Mouse (Mus musculus) forebrain, postnatal 0 days (tissue): ENCODE measurements around the gene Hoxa4. TPM values are rescaled to one million over a fixed set of nuclear protein-coding genes. Genes with fewer than 3 reads are reported as not detected.

Source experiments
- ATAC-seq: fragments of 200-750 bp; cut with Nextera tagmentation; 2 replicates; pipeline ENCODE4 v1.8.0; 2017; ENCODE audit warnings: mild to moderate bottlenecking, moderate library complexity
- DNase-seq: peaks from one replicate; pipeline ENCODE4 v3.0.0-alpha.2; 2015
- H3K27ac ChIP-seq: fragments of 300-500 bp; sonication (generic); 2 replicates; pipeline ENCODE4 v1.5.1; 2014; ENCODE audit warnings: low read depth, mild to moderate bottlenecking, antibody characterized with exemption, low read length, moderate library complexity, mixed read lengths
- H3K27me3 ChIP-seq: fragments of 300-500 bp; sonication (generic); 2 replicates; pipeline ENCODE4 v1.6.1; 2014; ENCODE audit warnings: mild to moderate bottlenecking, low read length, mixed read lengths; ENCODE audit not compliant: insufficient read depth
- H3K36me3 ChIP-seq: fragments of 300-500 bp; sonication (generic); 2 replicates; pipeline ENCODE4 v1.6.1; 2014; ENCODE audit warnings: mild to moderate bottlenecking, moderate library complexity; ENCODE audit not compliant: insufficient read depth
- H3K4me1 ChIP-seq: fragments of 300-500 bp; sonication (generic); 2 replicates; pipeline ENCODE4 v1.6.1; 2014; ENCODE audit warnings: antibody characterized with exemption; ENCODE audit not compliant: insufficient read depth
- H3K4me2 ChIP-seq: fragments of 300-500 bp; sonication (generic); 2 replicates; pipeline ENCODE4 v1.6.1; 2014; ENCODE audit warnings: low read depth, mild to moderate bottlenecking, moderate library complexity
- H3K4me3 ChIP-seq: fragments of 300-500 bp; sonication (generic); 2 replicates; pipeline ENCODE4 v1.5.1; 2014; ENCODE audit warnings: low read depth, low read length, mixed read lengths
- H3K9ac ChIP-seq: fragments of 300-500 bp; sonication (generic); 2 replicates; pipeline ENCODE4 v1.6.1; 2014; ENCODE audit warnings: mild to moderate bottlenecking
- H3K9me3 ChIP-seq: fragments of 300-500 bp; sonication (generic); 2 replicates; pipeline ENCODE4 v1.6.1; 2016; ENCODE audit warnings: low read length
- CTCF ChIP-seq: sonication (generic); IDR thresholded peaks from 2 replicates; pipeline ENCODE4 v1.5.1; 2016; ENCODE audit warnings: antibody characterized with exemption, control low read depth, low read depth
- WGBS: fragments of 180-500 bp; shearing (Covaris S2); extraction: QIAGEN DNeasy Blood & Tissue Kit; methylation state at CpG from one replicate; pipeline ENCODE4 v1.1.7; 2014; 5-methylcytosine and 5-hydroxymethylcytosine counted together
- polyA plus RNA-seq: library from polyadenylated mRNA; unstranded; fragments of >200 nt; fragmentation: Nextera tagmentation; extraction: Ambion mirVana; gene quantifications from 2 replicates; pipeline ENCODE4 v1.2.1, GENCODE M21; 2015
- total RNA-seq: library from RNA; depleted of rRNA; stranded (reverse); fragments of >200 nt; gene quantifications from 2 replicates; pipeline ENCODE4 v1.2.3, GENCODE M21; 2014

Hoxa4 gene
- total and polyA plus RNA-seq, 2 experiments from 2014 or later: not detected

GRCm38 (mm10) chr6:52189172-52189591 is 2.4 kb downstream of the Hoxa4 start:
- no peaks in the 10 kb centered on the region for H3K36me3 ChIP-seq
- H3K4me1 ChIP-seq: no peaks in the 10 kb centered on the region
- no peak overlapping the region for H3K4me3 ChIP-seq
- no peak for ATAC-seq
- no peak overlapping the region for H3K9ac ChIP-seq
- TF ChIP-seq CTCF: no peak
- no peak overlapping the region for H3K27ac ChIP-seq
- H3K27me3 ChIP-seq: peaks cover 99% of the 10 kb centered on the region
- 5% methylated on average over 5 of the region's 5 CpGs for WGBS
- no peaks in the 10 kb centered on the region for H3K9me3 ChIP-seq
- H3K4me2 ChIP-seq: no peak overlapping the region
- no peak for DNase-seq

GRCm38 (mm10) chr6:52186500-52186899 is 5.1 kb downstream of the Hoxa4 start:
- no peak for DNase-seq
- no peak for TF ChIP-seq CTCF
- peaks cover 100% of the 10 kb centered on the region for H3K27me3 ChIP-seq
- H3K4me2 ChIP-seq: no peak overlapping the region
- H3K4me1 ChIP-seq: no peaks in the 10 kb centered on the region
- H3K27ac ChIP-seq: no peak overlapping the region
- no peak overlapping the region for H3K4me3 ChIP-seq
- no peaks in the 10 kb centered on the region for H3K9me3 ChIP-seq
- 5% methylated on average over 1 of the region's 1 CpGs for WGBS
- no peak overlapping the region for H3K9ac ChIP-seq
- no peak for ATAC-seq
- no peaks in the 10 kb centered on the region for H3K36me3 ChIP-seq

DNA sequence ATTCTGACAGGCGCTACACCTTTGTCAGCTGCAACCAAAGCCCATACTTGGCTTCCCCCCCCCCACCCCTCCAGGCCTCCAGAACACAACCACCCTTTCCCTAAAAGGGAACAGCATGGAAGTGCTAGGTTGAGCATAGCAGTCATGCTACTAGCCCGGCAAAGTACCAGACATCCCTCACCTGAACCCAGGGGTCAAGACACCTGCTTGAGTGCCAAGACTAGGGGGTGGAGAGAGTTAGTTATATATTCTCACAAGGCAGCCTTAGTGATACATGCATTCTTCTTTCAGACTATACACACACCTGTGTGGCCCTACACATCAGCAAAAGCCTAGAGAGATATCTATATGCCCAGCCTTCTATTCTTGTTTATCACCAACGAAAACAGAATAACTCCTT is 5.7 kb downstream of the Hoxa4 start:
- TF ChIP-seq CTCF: no peak
- H3K9me3 ChIP-seq: no peaks in the 10 kb centered on the region
- no peak overlapping the region for H3K4me3 ChIP-seq
- no peak for ATAC-seq
- no peaks in the 10 kb centered on the region for H3K4me1 ChIP-seq
- DNase-seq: no peak
- 11% methylated on average over 3 of the region's 3 CpGs for WGBS
- no peaks in the 10 kb centered on the region for H3K36me3 ChIP-seq
- no peak overlapping the region for H3K4me2 ChIP-seq
- H3K27me3 ChIP-seq: peaks cover 100% of the 10 kb centered on the region
- no peak overlapping the region for H3K27ac ChIP-seq
- H3K9ac ChIP-seq: no peak overlapping the region

DNA sequence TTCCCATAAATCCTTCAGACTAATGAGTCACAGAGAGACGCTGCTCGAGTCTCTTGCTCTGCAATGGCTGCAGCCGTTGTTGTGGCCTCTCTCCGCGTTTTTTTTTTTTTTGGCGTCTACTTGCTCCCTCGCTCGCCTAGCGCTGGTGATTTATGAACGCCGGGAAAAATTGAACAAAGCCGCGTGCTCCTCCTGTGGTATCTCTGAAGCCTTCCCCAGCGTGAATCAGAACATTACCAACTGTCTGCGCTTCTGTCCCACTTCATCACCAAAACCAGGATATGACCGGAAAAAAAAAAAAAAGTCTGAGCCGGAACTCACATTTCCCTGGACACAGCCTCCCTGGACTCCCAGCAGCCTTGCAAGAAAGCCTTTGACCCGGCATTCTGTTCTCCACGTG is 6.3 kb downstream of the Hoxa4 start:
- H3K9me3 ChIP-seq: no peaks in the 10 kb centered on the region
- H3K36me3 ChIP-seq: no peaks in the 10 kb centered on the region
- no peak overlapping the region for H3K9ac ChIP-seq
- no peak overlapping the region for H3K4me3 ChIP-seq
- 1% methylated on average over 19 of the region's 19 CpGs for WGBS
- TF ChIP-seq CTCF: no peak
- H3K4me2 ChIP-seq: no peak overlapping the region
- H3K27me3 ChIP-seq: peaks cover 100% of the 10 kb centered on the region
- no peak overlapping the region for H3K27ac ChIP-seq
- DNase-seq (no peak), ATAC-seq (no peak)
- no peaks in the 10 kb centered on the region for H3K4me1 ChIP-seq

DNA sequence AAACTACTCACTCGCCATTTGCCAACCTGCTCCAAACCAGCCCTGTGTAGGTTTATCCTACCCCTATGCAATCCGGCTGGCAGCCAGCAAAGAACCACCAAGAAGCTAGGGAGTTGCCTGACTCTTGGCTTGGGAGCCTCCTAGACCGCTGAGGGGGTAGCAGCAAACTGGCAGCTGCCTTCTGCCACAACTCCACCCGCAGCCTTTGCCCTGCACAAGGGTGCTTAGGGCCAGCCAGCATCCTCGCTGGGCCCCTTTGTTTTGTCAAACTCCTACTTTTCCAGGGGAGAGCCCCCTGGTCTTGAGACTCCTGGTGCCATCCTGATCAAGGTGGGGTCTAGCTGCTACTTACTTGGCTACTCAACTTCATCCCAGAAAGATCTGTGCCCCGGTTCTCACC is 6.9 kb downstream of the Hoxa4 start:
- no peak for ATAC-seq
- Histone ChIP-seq H3K9ac (no peak overlapping the region), H3K27me3 (peaks cover 100% of the 10 kb centered on the region), H3K27ac (no peak overlapping the region), H3K4me1 (no peaks in the 10 kb centered on the region), H3K4me2 (no peak overlapping the region), H3K36me3 (no peaks in the 10 kb centered on the region), H3K9me3 (no peaks in the 10 kb centered on the region), H3K4me3 (no peak overlapping the region)
- TF ChIP-seq CTCF: no peak
- no peak for DNase-seq
- 1% methylated on average over 6 of the region's 6 CpGs for WGBS

- Histone ChIP-seq H3K9me3 (no peaks in the 10 kb centered on the region), H3K4me3 (no peak overlapping the region), H3K27ac (no peak overlapping the region), H3K9ac (no peak overlapping the region), H3K27me3 (peaks cover 100% of the 10 kb centered on the region), H3K4me1 (no peaks in the 10 kb centered on the region), H3K4me2 (no peak overlapping the region), H3K36me3 (no peaks in the 10 kb centered on the region)
- TF ChIP-seq CTCF: no peak
- 7% methylated on average over 10 of the region's 10 CpGs for WGBS
- ATAC-seq: no peak
- no peak for DNase-seq
These were observed 8.1 kb downstream of the Hoxa4 start for GRCm38 (mm10) chr6:52183311-52184080.

- H3K4me1 ChIP-seq: no peaks in the 10 kb centered on the region
- no peaks in the 10 kb centered on the region for H3K36me3 ChIP-seq
- no peak overlapping the region for H3K27ac ChIP-seq
- DNase-seq: no peak
- no peak overlapping the region for H3K4me3 ChIP-seq
- no peak overlapping the region for H3K4me2 ChIP-seq
- H3K9me3 ChIP-seq: no peaks in the 10 kb centered on the region
- no peak overlapping the region for H3K9ac ChIP-seq
- TF ChIP-seq CTCF: no peak
- no peak for ATAC-seq
- peaks cover 100% of the 10 kb centered on the region for H3K27me3 ChIP-seq
- WGBS: 0% methylated on average over 1 of the region's 1 CpGs
These were observed 8.8 kb downstream of the Hoxa4 start for GRCm38 (mm10) chr6:52182793-52183192.
